Mouse (Mus musculus): Measurements from ENCODE around the gene Zglp1. TPM values are rescaled to one million over a fixed set of nuclear protein-coding genes. Genes with fewer than 3 reads are reported as not detected.
"Not testable (repeated sequence)": the region's sequence is repeated elsewhere in the genome, so short reads cannot be mapped to it uniquely, and the experiment has no call there.

Zglp1 gene
- polyA plus RNA-seq, 1 experiment from 2014 or later = 0.61 TPM

GRCm38 (mm10) chr9:21044785-21045184, 22.1 kb downstream of the Zglp1 start:
- not testable (repeated sequence) for H3K36me3 ChIP-seq; H3K9me3 ChIP-seq (replicated peaks); DNase-seq (ENCODE audit: low spot score); H3K4me3 ChIP-seq; H3K27ac ChIP-seq
- Histone ChIP-seq H3K27me3 (ENCODE audit: low read depth, poor library complexity, severe bottlenecking) (peaks cover 22% of the 10 kb centered on the region), H3K4me1 (peaks cover 11% of the 10 kb centered on the region)
- 79% methylated on average over 1 of the region's 1 CpGs for WGBS

GRCm38 (mm10) chr9:21043563-21043962, 23.3 kb downstream of the Zglp1 start:
- H3K4me1 ChIP-seq = peaks cover 11% of the 10 kb centered on the region
- H3K4me3 ChIP-seq = no peak overlapping the region
- H3K27ac ChIP-seq = no peak overlapping the region
- 83% methylated on average over 4 of the region's 4 CpGs for WGBS
- no peaks in the 10 kb centered on the region; the same call in 1 of the 2 replicates for H3K9me3 ChIP-seq (replicated peaks)
- H3K27me3 ChIP-seq (ENCODE audit: low read depth, poor library complexity, severe bottlenecking) = peaks cover 35% of the 10 kb centered on the region
- no peaks in the 10 kb centered on the region for H3K36me3 ChIP-seq
- no peak for DNase-seq (ENCODE audit: low spot score)

GRCm38 (mm10) chr9:21041308-21041707, 25.6 kb downstream of the Zglp1 start:
- Histone ChIP-seq H3K4me3 (no peak overlapping the region), H3K36me3 (no peaks in the 10 kb centered on the region), H3K27ac (no peak overlapping the region), H3K27me3 (ENCODE audit: low read depth, poor library complexity, severe bottlenecking) (peaks cover 57% of the 10 kb centered on the region), H3K9me3 (replicated peaks) (no peaks in the 10 kb centered on the region; the same call in 1 of the 2 replicates), H3K4me1 (peaks cover 31% of the 10 kb centered on the region)
- WGBS = 58% methylated on average over 4 of the region's 4 CpGs
- no peak for DNase-seq (ENCODE audit: low spot score)

GRCm38 (mm10) chr9:21039779-21040178, 27.1 kb downstream of the Zglp1 start:
- Histone ChIP-seq H3K4me3 (no peak overlapping the region), H3K4me1 (peaks cover 40% of the 10 kb centered on the region), H3K27me3 (ENCODE audit: low read depth, poor library complexity, severe bottlenecking) (peaks cover 72% of the 10 kb centered on the region), H3K27ac (no peak overlapping the region), H3K9me3 (replicated peaks) (no peaks in the 10 kb centered on the region; the same call in 1 of the 2 replicates), H3K36me3 (no peaks in the 10 kb centered on the region)
- 78% methylated on average over 3 of the region's 3 CpGs for WGBS
- no peak for DNase-seq (ENCODE audit: low spot score)

GRCm38 (mm10) chr9:21037481-21037891, 29.4 kb downstream of the Zglp1 start:
- no peak for DNase-seq (ENCODE audit: low spot score)
- WGBS = 3% methylated on average over 31 of the region's 31 CpGs
- Histone ChIP-seq H3K9me3 (replicated peaks) (no peaks in the 10 kb centered on the region; the same call in 1 of the 2 replicates), H3K4me3 (peak overlapping the region; percentile 50), H3K27ac (peak overlapping the region; percentile 73), H3K4me1 (peaks cover 52% of the 10 kb centered on the region), H3K27me3 (ENCODE audit: low read depth, poor library complexity, severe bottlenecking) (peaks cover 95% of the 10 kb centered on the region), H3K36me3 (no peaks in the 10 kb centered on the region)

- Histone ChIP-seq H3K4me1 (peaks cover 60% of the 10 kb centered on the region), H3K4me3 (peak overlapping the region; percentile 50), H3K27me3 (ENCODE audit: low read depth, poor library complexity, severe bottlenecking) (peaks cover 100% of the 10 kb centered on the region), H3K9me3 (replicated peaks) (no peaks in the 10 kb centered on the region; the same call in 1 of the 2 replicates), H3K36me3 (no peaks in the 10 kb centered on the region), H3K27ac (no peak overlapping the region)
- DNase-seq (ENCODE audit: low spot score) = peak; percentile 39
- WGBS = 1% methylated on average over 22 of the region's 22 CpGs
Measured at GRCm38 (mm10) chr9:21036666-21037065, 30.2 kb downstream of the Zglp1 start.

GRCm38 (mm10) chr9:21036161-21036560, 30.7 kb downstream of the Zglp1 start:
- Histone ChIP-seq H3K36me3 (no peaks in the 10 kb centered on the region), H3K4me1 (peaks cover 62% of the 10 kb centered on the region), H3K27ac (no peak overlapping the region), H3K9me3 (replicated peaks) (no peaks in the 10 kb centered on the region; the same call in 1 of the 2 replicates), H3K27me3 (ENCODE audit: low read depth, poor library complexity, severe bottlenecking) (peaks cover 100% of the 10 kb centered on the region), H3K4me3 (peak overlapping the region; percentile 50; the same call in 1 of the 2 replicates)
- WGBS = 7% methylated on average over 20 of the region's 20 CpGs
- peak; percentile 44 for DNase-seq (ENCODE audit: low spot score)

GRCm38 (mm10) chr9:21035586-21035985, 31.3 kb downstream of the Zglp1 start:
- Histone ChIP-seq H3K4me3 (0 out of 2 replicates have a peak overlapping the region, but pooled peaks have one; percentile 16), H3K4me1 (peaks cover 65% of the 10 kb centered on the region), H3K27ac (no peak overlapping the region), H3K36me3 (no peaks in the 10 kb centered on the region), H3K9me3 (replicated peaks) (no peaks in the 10 kb centered on the region; the same call in 1 of the 2 replicates), H3K27me3 (ENCODE audit: low read depth, poor library complexity, severe bottlenecking) (peaks cover 98% of the 10 kb centered on the region)
- no peak for DNase-seq (ENCODE audit: low spot score)
- WGBS = 16% methylated on average over 9 of the region's 9 CpGs

- peaks cover 97% of the 10 kb centered on the region for H3K27me3 ChIP-seq (ENCODE audit: low read depth, poor library complexity, severe bottlenecking)
- H3K9me3 ChIP-seq (replicated peaks) = no peaks in the 10 kb centered on the region; the same call in 1 of the 2 replicates
- H3K36me3 ChIP-seq = no peaks in the 10 kb centered on the region
- WGBS = 4% methylated on average over 17 of the region's 17 CpGs
- peak overlapping the region; percentile 16; the same call in 1 of the 2 replicates for H3K4me3 ChIP-seq
- peaks cover 71% of the 10 kb centered on the region for H3K4me1 ChIP-seq
- no peak overlapping the region for H3K27ac ChIP-seq
- DNase-seq (ENCODE audit: low spot score) = peak; percentile 50
Measured at GRCm38 (mm10) chr9:21034481-21035085, 32.3 kb downstream of the Zglp1 start.

- Histone ChIP-seq H3K27me3 (ENCODE audit: low read depth, poor library complexity, severe bottlenecking) (peaks cover 97% of the 10 kb centered on the region), H3K4me3 (peak overlapping the region; percentile 56), H3K27ac (no peak overlapping the region), H3K9me3 (replicated peaks) (no peaks in the 10 kb centered on the region), H3K4me1 (peaks cover 79% of the 10 kb centered on the region), H3K36me3 (no peaks in the 10 kb centered on the region)
- under 1% methylated on average over 34 of the region's 34 CpGs for WGBS
- DNase-seq (ENCODE audit: low spot score) = peak; percentile 83
Measured at GRCm38 (mm10) chr9:21033136-21033535, 33.8 kb downstream of the Zglp1 start.

- Histone ChIP-seq H3K36me3 (no peaks in the 10 kb centered on the region), H3K9me3 (replicated peaks) (no peaks in the 10 kb centered on the region), H3K27ac (no peak overlapping the region), H3K4me1 (peaks cover 80% of the 10 kb centered on the region), H3K27me3 (ENCODE audit: low read depth, poor library complexity, severe bottlenecking) (peaks cover 97% of the 10 kb centered on the region), H3K4me3 (peak overlapping the region; percentile 56)
- 5% methylated on average over 7 of the region's 7 CpGs for WGBS
- DNase-seq (ENCODE audit: low spot score) = no peak
Measured at GRCm38 (mm10) chr9:21032491-21032890, 34.4 kb downstream of the Zglp1 start.

GRCm38 (mm10) chr9:21031896-21032351, 35.0 kb downstream of the Zglp1 start, which contains the start of gene Icam5:
Gene Icam5 (plus strand): TSS chr9:21032073.
- H3K9me3 ChIP-seq (replicated peaks) = no peaks in the 10 kb centered on the region
- peaks cover 75% of the 10 kb centered on the region for H3K4me1 ChIP-seq
- under 1% methylated on average over 35 of the region's 35 CpGs for WGBS
- peak within 1 kb of the TSS; percentile 56 for H3K4me3 ChIP-seq
- peaks cover 97% of the 10 kb centered on the region for H3K27me3 ChIP-seq (ENCODE audit: low read depth, poor library complexity, severe bottlenecking)
- no peaks in the 10 kb centered on the region for H3K36me3 ChIP-seq
- no peak within 1 kb of the TSS for H3K27ac ChIP-seq
- DNase-seq (ENCODE audit: low spot score) = no peak

- Histone ChIP-seq H3K4me1 (peaks cover 69% of the 10 kb centered on the region), H3K27me3 (ENCODE audit: low read depth, poor library complexity, severe bottlenecking) (peaks cover 97% of the 10 kb centered on the region), H3K4me3 (peak overlapping the region; percentile 56), H3K9me3 (replicated peaks) (no peaks in the 10 kb centered on the region), H3K36me3 (no peaks in the 10 kb centered on the region), H3K27ac (no peak overlapping the region)
- under 1% methylated on average over 36 of the region's 36 CpGs for WGBS
- DNase-seq (ENCODE audit: low spot score) = peak; percentile 73
Measured at GRCm38 (mm10) chr9:21031251-21031895, 35.5 kb downstream of the Zglp1 start.
